Mouse (Mus musculus): Measurements from ENCODE around the gene Necab2. TPM values are rescaled to one million over a fixed set of nuclear protein-coding genes. Genes with fewer than 3 reads are reported as not detected.

The Necab2 gene
- polyA plus RNA-seq, 1 experiment from 2014 or later = 26.0 TPM

DNA sequence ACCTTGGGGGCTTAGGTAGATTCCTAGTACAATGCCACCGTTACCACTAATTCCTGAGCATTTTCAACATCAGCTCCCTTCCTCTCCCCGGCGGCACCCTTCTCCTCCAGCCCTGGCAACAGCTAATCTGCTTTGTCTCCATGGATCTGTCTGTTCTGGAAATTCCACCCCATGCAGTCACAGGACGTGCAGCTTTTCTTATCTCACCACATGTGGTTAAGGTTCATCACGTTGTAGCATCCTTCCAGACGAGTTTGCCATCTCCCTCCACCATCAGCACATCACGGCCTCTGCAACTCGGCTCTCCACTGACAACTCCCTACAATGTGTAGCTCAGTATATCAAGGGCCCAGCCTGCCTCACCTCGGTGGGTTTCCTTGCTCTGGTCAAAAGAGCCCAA is 59.0 kb downstream of the Necab2 start:
- no peaks in the 10 kb centered on the region; the same call in 1 of the 2 replicates for H3K27me3 ChIP-seq
- ATAC-seq (ENCODE audit: low FRiP score, low read depth) = no peak
- H3K4me3 ChIP-seq = no peak overlapping the region
- 15% methylated on average over 9 of the region's 9 CpGs for WGBS
- H3K27ac ChIP-seq (replicated peaks) = peak overlapping the region; percentile 35; the same call in 1 of the 2 replicates
- H3K4me1 ChIP-seq = peaks cover 48% of the 10 kb centered on the region
- no peak overlapping the region for H3K9ac ChIP-seq (replicated peaks)
- H3K4me2 ChIP-seq (replicated peaks) = no peak overlapping the region
- no peaks in the 10 kb centered on the region for H3K9me3 ChIP-seq
- peaks cover 44% of the 10 kb centered on the region for H3K36me3 ChIP-seq

DNA sequence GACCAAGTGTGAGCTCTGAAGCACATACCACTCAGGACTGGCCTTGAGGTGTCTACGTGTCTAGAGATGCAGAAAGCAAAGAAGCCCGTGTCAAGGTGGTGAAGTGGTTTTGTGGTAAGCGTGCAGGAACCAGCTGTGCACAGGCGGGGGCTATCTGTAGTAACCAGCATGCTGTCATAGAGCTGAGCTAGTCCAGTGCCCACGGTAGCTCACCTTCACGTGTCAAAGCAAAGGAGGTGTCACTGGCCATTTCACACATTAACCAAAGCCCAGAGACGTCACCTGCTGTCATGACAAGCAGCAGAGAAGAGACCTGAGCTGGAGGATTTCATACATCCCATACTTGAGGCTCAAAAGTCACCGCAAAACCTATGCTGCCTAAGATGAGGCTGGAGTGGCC is 59.6 kb downstream of the Necab2 start:
- WGBS = 85% methylated on average over 8 of the region's 8 CpGs
- Histone ChIP-seq H3K27ac (replicated peaks) (no peak overlapping the region), H3K4me2 (replicated peaks) (no peak overlapping the region), H3K36me3 (peaks cover 50% of the 10 kb centered on the region), H3K27me3 (no peaks in the 10 kb centered on the region; the same call in 1 of the 2 replicates), H3K4me3 (no peak overlapping the region), H3K4me1 (peaks cover 47% of the 10 kb centered on the region), H3K9ac (replicated peaks) (no peak overlapping the region), H3K9me3 (no peaks in the 10 kb centered on the region)
- ATAC-seq (ENCODE audit: low FRiP score, low read depth) = no peak

DNA sequence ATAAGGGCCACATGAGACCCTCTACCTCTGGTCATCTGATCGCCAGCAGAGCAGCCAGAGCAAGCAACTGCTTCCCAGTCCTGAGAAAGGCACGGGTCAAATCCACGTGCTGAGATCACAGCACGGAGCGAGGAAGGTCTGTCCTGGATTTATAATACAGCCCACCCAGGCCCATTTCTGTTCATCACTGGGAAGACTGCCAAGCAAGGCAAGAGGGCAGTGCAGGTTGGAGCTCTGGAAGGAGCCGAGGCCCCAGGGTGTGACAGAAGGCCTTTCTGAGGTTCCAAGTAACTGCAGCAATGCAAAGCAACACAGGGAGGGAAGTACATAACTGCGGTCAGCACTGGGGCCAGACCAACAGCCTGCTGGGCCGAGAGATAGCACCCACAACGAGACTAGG is 64.0 kb downstream of the Necab2 start:
- Histone ChIP-seq H3K4me3 (no peak overlapping the region), H3K4me2 (replicated peaks) (no peak overlapping the region), H3K9me3 (no peaks in the 10 kb centered on the region), H3K27me3 (no peaks in the 10 kb centered on the region), H3K4me1 (peaks cover 13% of the 10 kb centered on the region), H3K27ac (replicated peaks) (no peak overlapping the region), H3K36me3 (peaks cover 90% of the 10 kb centered on the region), H3K9ac (replicated peaks) (no peak overlapping the region)
- ATAC-seq (ENCODE audit: low FRiP score, low read depth) = no peak
- WGBS = 94% methylated on average over 9 of the region's 9 CpGs

DNA sequence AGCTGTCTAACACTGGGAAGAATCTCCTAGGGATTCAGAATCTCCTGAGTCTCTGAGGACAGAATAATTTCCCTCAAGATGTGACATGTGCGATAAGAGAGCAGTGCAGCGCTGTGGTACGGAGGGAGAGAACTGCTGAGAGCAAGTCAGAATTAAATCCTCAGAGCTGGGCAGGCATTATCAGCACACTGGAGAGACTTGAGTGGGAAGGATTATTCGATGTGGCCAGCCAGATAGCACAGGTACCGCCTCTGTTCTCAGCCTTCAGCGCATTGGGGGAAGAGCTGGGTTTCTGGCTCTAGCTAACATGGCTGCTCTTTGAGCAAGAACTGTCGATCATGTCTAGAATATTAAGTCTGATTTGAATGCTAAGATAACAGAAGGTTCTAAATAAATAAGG is 65.2 kb downstream of the Necab2 start:
- Histone ChIP-seq H3K4me1 (peaks cover 14% of the 10 kb centered on the region), H3K27me3 (no peaks in the 10 kb centered on the region), H3K4me2 (replicated peaks) (no peak overlapping the region), H3K27ac (replicated peaks) (peak overlapping the region; percentile 46), H3K4me3 (no peak overlapping the region), H3K9ac (replicated peaks) (no peak overlapping the region), H3K36me3 (peaks cover 94% of the 10 kb centered on the region), H3K9me3 (no peaks in the 10 kb centered on the region)
- 88% methylated on average over 7 of the region's 7 CpGs for WGBS
- ATAC-seq (ENCODE audit: low FRiP score, low read depth) = no peak

DNA sequence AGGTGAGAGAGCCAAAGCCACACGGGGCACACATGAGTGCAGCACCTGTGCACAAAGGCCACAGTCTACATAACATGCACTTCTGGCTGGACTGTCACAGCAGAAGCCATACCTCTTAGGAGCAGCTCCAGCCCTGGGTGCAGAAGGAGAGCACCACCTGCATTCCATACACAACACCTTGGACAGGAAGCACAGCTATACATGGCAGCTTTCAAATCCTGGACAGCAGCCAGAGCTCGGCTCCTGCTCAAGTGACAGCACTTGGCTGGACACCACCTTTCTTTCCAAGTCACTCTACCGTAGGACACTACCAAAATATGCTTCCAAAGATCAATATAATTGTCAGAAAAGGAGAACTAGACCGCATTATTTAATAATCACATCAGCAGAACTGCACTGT is 66.9 kb downstream of the Necab2 start:
- ATAC-seq (ENCODE audit: low FRiP score, low read depth) = no peak
- Histone ChIP-seq H3K36me3 (peaks cover 98% of the 10 kb centered on the region), H3K4me3 (no peak overlapping the region), H3K4me1 (peaks cover 14% of the 10 kb centered on the region), H3K9me3 (no peaks in the 10 kb centered on the region), H3K9ac (replicated peaks) (no peak overlapping the region), H3K4me2 (replicated peaks) (no peak overlapping the region), H3K27me3 (no peaks in the 10 kb centered on the region), H3K27ac (replicated peaks) (no peak overlapping the region)
- 96% methylated on average over 4 of the region's 4 CpGs for WGBS

DNA sequence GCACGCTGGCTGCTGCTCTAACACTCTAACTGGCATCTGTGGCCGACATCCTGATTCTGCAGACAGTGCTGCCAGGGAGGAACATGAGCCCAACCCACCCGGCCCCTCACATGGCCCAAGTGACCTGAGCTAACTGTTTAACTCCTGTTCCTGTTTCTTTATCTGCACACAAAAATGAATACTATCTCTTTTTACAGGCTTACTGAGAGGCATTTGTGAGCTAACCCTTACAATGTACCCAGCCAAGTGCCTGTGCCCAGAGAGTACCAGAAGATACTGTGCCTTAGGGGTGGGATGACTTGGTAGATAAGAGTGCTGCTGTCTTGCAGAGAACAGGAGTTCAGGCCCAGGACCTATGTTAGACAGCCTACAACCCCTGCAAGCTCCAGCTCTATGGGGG is 68.4 kb downstream of the Necab2 start:
- no peaks in the 10 kb centered on the region for H3K27me3 ChIP-seq
- no peak overlapping the region for H3K4me2 ChIP-seq (replicated peaks)
- no peaks in the 10 kb centered on the region for H3K9me3 ChIP-seq
- 89% methylated on average over 3 of the region's 3 CpGs for WGBS
- H3K4me3 ChIP-seq = no peak overlapping the region
- ATAC-seq (ENCODE audit: low FRiP score, low read depth) = no peak
- peaks cover 98% of the 10 kb centered on the region for H3K36me3 ChIP-seq
- peaks cover 14% of the 10 kb centered on the region for H3K4me1 ChIP-seq
- H3K27ac ChIP-seq (replicated peaks) = peak overlapping the region; percentile 39; the same call in 1 of the 2 replicates
- H3K9ac ChIP-seq (replicated peaks) = no peak overlapping the region

DNA sequence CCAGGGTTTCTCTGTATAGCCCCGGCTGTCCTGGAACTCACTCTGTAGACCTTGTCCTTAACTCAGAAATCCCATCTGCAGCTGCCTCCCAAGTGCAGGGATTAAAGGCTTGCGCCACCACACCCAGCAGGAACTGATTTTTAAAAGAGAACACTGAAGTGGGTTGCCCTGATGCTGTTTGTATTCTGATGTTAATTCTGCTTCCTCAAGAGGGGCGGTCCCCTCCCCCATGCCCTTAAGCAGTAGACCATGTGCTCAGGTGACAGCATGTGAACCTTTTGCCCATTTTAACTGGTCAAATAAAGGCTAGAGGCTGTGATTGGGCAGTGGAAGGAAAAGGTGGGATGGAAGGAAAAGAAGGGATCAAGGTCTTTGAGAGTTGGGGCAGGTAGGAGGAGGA is 69.2 kb downstream of the Necab2 start:
- ATAC-seq (ENCODE audit: low FRiP score, low read depth) = no peak
- 33% methylated on average over 3 of the region's 3 CpGs for WGBS
- H3K36me3 ChIP-seq = peaks cover 98% of the 10 kb centered on the region
- no peak overlapping the region for H3K9ac ChIP-seq (replicated peaks)
- H3K27me3 ChIP-seq = no peaks in the 10 kb centered on the region
- peaks cover 14% of the 10 kb centered on the region for H3K4me1 ChIP-seq
- no peak overlapping the region for H3K4me3 ChIP-seq
- H3K27ac ChIP-seq (replicated peaks) = peak overlapping the region; percentile 39; the same call in 1 of the 2 replicates
- no peak overlapping the region for H3K4me2 ChIP-seq (replicated peaks)
- no peaks in the 10 kb centered on the region for H3K9me3 ChIP-seq

DNA sequence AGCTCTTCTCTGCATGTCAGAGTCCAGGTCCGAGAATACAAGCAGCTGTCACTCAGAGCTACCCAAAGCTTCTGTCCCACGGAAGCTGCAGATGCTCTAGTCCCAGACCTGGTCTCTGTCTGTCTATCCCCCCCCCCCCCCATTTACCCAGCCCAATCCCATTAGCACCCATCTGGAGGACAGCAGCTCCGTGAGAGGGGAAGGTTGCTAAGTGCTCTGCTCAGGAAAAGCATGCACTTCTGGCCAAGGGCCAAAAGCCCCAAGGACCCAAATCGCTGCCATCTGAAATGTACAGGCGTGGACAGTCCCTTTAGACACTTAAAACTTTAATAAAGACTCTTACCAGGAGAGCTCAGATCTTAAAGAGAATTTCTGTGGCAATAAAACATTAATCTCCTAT is 70.2 kb downstream of the Necab2 start:
- 65% methylated on average over 5 of the region's 5 CpGs for WGBS
- ATAC-seq (ENCODE audit: low FRiP score, low read depth) = no peak
- Histone ChIP-seq H3K4me3 (no peak overlapping the region), H3K27ac (replicated peaks) (peak overlapping the region; percentile 36; the same call in 1 of the 2 replicates), H3K9ac (replicated peaks) (no peak overlapping the region), H3K36me3 (peaks cover 98% of the 10 kb centered on the region), H3K9me3 (no peaks in the 10 kb centered on the region), H3K4me2 (replicated peaks) (no peak overlapping the region), H3K4me1 (peaks cover 14% of the 10 kb centered on the region), H3K27me3 (no peaks in the 10 kb centered on the region)

DNA sequence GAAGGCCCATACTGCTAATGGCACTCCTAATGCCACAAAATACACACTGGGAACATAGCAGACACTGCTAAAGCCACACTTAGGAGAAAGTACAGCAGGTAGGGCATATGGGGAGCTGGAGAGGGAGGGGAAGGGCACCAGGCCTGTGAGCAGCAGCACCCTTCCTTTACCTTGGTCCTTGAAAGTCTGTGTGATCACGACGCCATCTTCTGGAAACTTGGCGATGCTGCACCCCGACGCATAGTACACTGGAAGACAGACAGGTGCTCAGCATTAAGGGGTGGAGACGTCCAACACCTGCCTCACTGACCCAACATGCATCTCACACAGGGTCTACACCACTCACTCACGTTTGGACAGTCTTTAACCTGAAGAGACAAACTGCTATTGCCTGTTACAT is 73.6 kb downstream of the Necab2 start:
- H3K27me3 ChIP-seq = no peaks in the 10 kb centered on the region
- no peak overlapping the region for H3K9ac ChIP-seq (replicated peaks)
- no peaks in the 10 kb centered on the region for H3K9me3 ChIP-seq
- no peak for ATAC-seq (ENCODE audit: low FRiP score, low read depth)
- H3K4me3 ChIP-seq = no peak overlapping the region
- H3K4me2 ChIP-seq (replicated peaks) = no peak overlapping the region
- H3K27ac ChIP-seq (replicated peaks) = no peak overlapping the region
- H3K36me3 ChIP-seq = peaks cover 97% of the 10 kb centered on the region
- peaks cover 13% of the 10 kb centered on the region for H3K4me1 ChIP-seq
- 73% methylated on average over 7 of the region's 7 CpGs for WGBS

Other genes starting within 250 kb of the Necab2 start
- gene Hsbp1, start 102.2 kb upstream of the Necab2 start, polyA plus RNA-seq (2016; fragmentation: Nextera tagmentation; extraction: Ambion mirVana) = 375 and 391 TPM in 2 replicates
- 14.4 and 14.6 TPM in 2 replicates for gene Mlycd, start 51.8 kb upstream of the Necab2 start, polyA plus RNA-seq (2016; fragmentation: Nextera tagmentation; extraction: Ambion mirVana)
- 0.14 and 0.22 TPM in 2 replicates for gene Osgin1, start 12.6 kb upstream of the Necab2 start, polyA plus RNA-seq (2016; fragmentation: Nextera tagmentation; extraction: Ambion mirVana)
- gene Slc38a8, start 55.0 kb downstream of the Necab2 start, polyA plus RNA-seq (2016; fragmentation: Nextera tagmentation; extraction: Ambion mirVana) = 0.15 and 0.21 TPM in 2 replicates
- 96.7 and 110 TPM in 2 replicates for gene Mbtps1, start 112.0 kb downstream of the Necab2 start, polyA plus RNA-seq (2016; fragmentation: Nextera tagmentation; extraction: Ambion mirVana)
- gene Hsdl1, start 128.5 kb downstream of the Necab2 start, polyA plus RNA-seq (2016; fragmentation: Nextera tagmentation; extraction: Ambion mirVana) = 100 and 104 TPM in 2 replicates
- gene Dnaaf1, start 128.5 kb downstream of the Necab2 start, polyA plus RNA-seq (2016; fragmentation: Nextera tagmentation; extraction: Ambion mirVana) = 0.14 and 0.17 TPM in 2 replicates
- 15.3 and 16.7 TPM in 2 replicates for gene Taf1c, start 158.5 kb downstream of the Necab2 start, polyA plus RNA-seq (2016; fragmentation: Nextera tagmentation; extraction: Ambion mirVana)
- gene Adad2, start 166.0 kb downstream of the Necab2 start, polyA plus RNA-seq (2016; fragmentation: Nextera tagmentation; extraction: Ambion mirVana) = 0.15 TPM in 1 of 2 replicates, not detected in the other
- gene Kcng4, start 189.0 kb downstream of the Necab2 start, polyA plus RNA-seq (2016; fragmentation: Nextera tagmentation; extraction: Ambion mirVana) = 0.26 TPM in 1 of 2 replicates, not detected in the other
- 2.4 and 3.1 TPM in 2 replicates for gene Wfdc1, start 219.6 kb downstream of the Necab2 start, polyA plus RNA-seq (2016; fragmentation: Nextera tagmentation; extraction: Ambion mirVana)